Mouse (Mus musculus) heart, adult 2 months (tissue): ENCODE data around the gene Cecr2.

Experiments used
- CTCF ChIP-seq: fragments of 200-600 bp; IDR thresholded peaks from 2 replicates; pipeline ENCODE4 v1.8.1; 2022; ENCODE audit warnings: antibody characterized with exemption, mild to moderate bottlenecking, moderate library complexity
- EP300 ChIP-seq: fragments of 200-500 bp; IDR thresholded peaks from 2 replicates; pipeline ENCODE4 v1.6.1; 2011; ENCODE audit warnings: low read depth, low read length, control low read depth; ENCODE audit not compliant: insufficient read depth
- POLR2A ChIP-seq: fragments of 200-500 bp; IDR thresholded peaks from 2 replicates; pipeline ENCODE4 v1.6.1; 2011; ENCODE audit warnings: mild to moderate bottlenecking, low read depth, low read length, control low read depth; ENCODE audit not compliant: insufficient read depth

DNA sequence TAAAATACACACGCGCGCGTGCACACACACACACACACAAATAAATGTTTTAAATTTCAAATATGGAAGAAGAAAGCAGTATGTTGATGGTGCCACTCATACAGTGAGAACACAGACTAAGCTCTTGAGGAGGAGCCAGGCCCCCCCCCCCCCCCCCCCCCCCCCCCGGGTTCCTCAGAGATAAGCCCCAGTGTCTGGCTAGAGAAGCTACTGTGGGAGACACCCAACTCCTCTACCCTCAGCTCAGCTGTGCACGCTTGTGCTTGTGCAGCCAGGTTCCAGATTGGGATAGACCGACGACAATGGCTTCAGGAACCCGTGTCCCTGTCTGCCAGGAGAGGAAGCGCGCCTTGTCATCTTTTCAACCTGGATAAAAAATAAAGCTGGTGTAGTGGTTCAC, 124.0 kb downstream of the Cecr2 start:
- TF ChIP-seq EP300 (no peak), POLR2A (no peak), CTCF (no peak)
